Mouse (Mus musculus) bone marrow, adult 2 months (tissue): Measurements from ENCODE around the gene Prdx5.

Experiments
- CTCF ChIP-seq: fragments of 200-500 bp; IDR thresholded peaks from 2 replicates; pipeline ENCODE4 v1.5.1; 2011; ENCODE audit warnings: low read length, control low read depth; ENCODE audit not compliant: control insufficient read depth, insufficient read depth
- POLR2A ChIP-seq: fragments of 200-500 bp; IDR thresholded peaks from 2 replicates; pipeline ENCODE4 v1.6.1; 2011; ENCODE audit warnings: low read depth, mild to moderate bottlenecking, control low read depth, low read length, borderline replicate concordance; ENCODE audit not compliant: control insufficient read depth

GRCm38 (mm10) chr19:6951994-6952711 lies 42.2 kb upstream of the Prdx5 start:
- TF ChIP-seq CTCF, result no peak
- 0 out of 2 replicates have a peak, but pooled peaks have one; percentile 7 for TF ChIP-seq POLR2A
